Mouse (Mus musculus) spleen, adult 2 months (tissue): ENCODE results near the gene Naa15. TPM values are rescaled to one million over a fixed set of nuclear protein-coding genes. Genes with fewer than 3 reads are reported as not detected.
A peak's percentile ranks its signal among the peaks of the same experiment; 100 is the strongest.
"Not testable (repeated sequence)": the region's sequence is repeated elsewhere in the genome, so short reads cannot be mapped to it uniquely, and the experiment has no call there.

Experiments used
- DNase-seq, 2 experiments: peaks; one replicate each; pipeline versions ENCODE4 v3.0.0 to v3.0.0-alpha.2; 2012 to 2021; ENCODE audit warnings: low spot score in 2 of 2, low read depth in 1 of 2
- H3K27ac ChIP-seq: fragments of 200-500 bp; 2 replicates; pipeline ENCODE4 v1.5.1; 2012; ENCODE audit warnings: low read length, inconsistent platforms; ENCODE audit not compliant: insufficient read depth
- H3K27me3 ChIP-seq: fragments of 200-500 bp; 2 replicates; pipeline ENCODE4 v1.6.1; 2012; ENCODE audit warnings: mild to moderate bottlenecking, moderate library complexity, low read length, inconsistent platforms; ENCODE audit not compliant: control insufficient read depth, insufficient read depth
- H3K36me3 ChIP-seq: fragments of 200-500 bp; 2 replicates; pipeline ENCODE4 v1.6.1; 2012; ENCODE audit warnings: mild to moderate bottlenecking, low read length, inconsistent platforms; ENCODE audit not compliant: control insufficient read depth, insufficient read depth
- H3K4me1 ChIP-seq: fragments of 200-500 bp; 2 replicates; pipeline ENCODE4 v1.6.1; 2011; ENCODE audit warnings: inconsistent platforms; ENCODE audit not compliant: control insufficient read depth, insufficient read depth, insufficient read length
- H3K4me3 ChIP-seq: fragments of 200-500 bp; 2 replicates; pipeline ENCODE4 v1.5.1; 2011; ENCODE audit warnings: mild to moderate bottlenecking, inconsistent platforms; ENCODE audit not compliant: insufficient read depth, insufficient read length; ENCODE audit errors: extremely low read depth
- CTCF ChIP-seq: fragments of 200-500 bp; IDR thresholded peaks from 2 replicates; pipeline ENCODE4 v1.5.1; 2011; ENCODE audit warnings: mild to moderate bottlenecking, inconsistent platforms; ENCODE audit not compliant: insufficient read depth, insufficient read length, insufficient replicate concordance; ENCODE audit errors: extremely low read depth
- POLR2A ChIP-seq: fragments of 200-500 bp; IDR thresholded peaks from 2 replicates; pipeline ENCODE4 v1.6.1; 2011; ENCODE audit warnings: low read depth, low read length, inconsistent platforms
- WGBS: fragments of 180-500 bp; shearing (Covaris S2); methylation state at CpG from one replicate; pipeline ENCODE4 v1.1.7; 2018; 5-methylcytosine and 5-hydroxymethylcytosine counted together
- polyA plus RNA-seq: library from polyadenylated mRNA; depleted of rRNA; stranded (reverse); fragments of >200 nt; gene quantifications from 2 replicates; pipeline ENCODE4 v1.2.3, GENCODE M21; 2012

The Naa15 gene
- polyA plus RNA-seq, 1 experiment: 2.1 TPM

- TF ChIP-seq CTCF (no peak), POLR2A (no peak)
- Histone ChIP-seq H3K4me1 (peaks cover 3% of the 10 kb centered on the region), H3K36me3 (peaks cover 4% of the 10 kb centered on the region), H3K27ac (no peak overlapping the region), H3K27me3 (no peaks in the 10 kb centered on the region), H3K4me3 (no peak overlapping the region)
- 75% methylated on average over 10 of the region's 10 CpGs for WGBS
- no peak for DNase-seq
Observed at GRCm38 (mm10) chr3:51400682-51401081, 14.3 kb upstream of the Naa15 start.

- not testable (repeated sequence) for DNase-seq, H3K4me1 ChIP-seq, H3K27me3 ChIP-seq, H3K4me3 ChIP-seq, H3K27ac ChIP-seq, H3K36me3 ChIP-seq
- WGBS: 62% methylated on average over 4 of the region's 4 CpGs
Observed at GRCm38 (mm10) chr3:51402054-51402453, 12.9 kb upstream of the Naa15 start.

- Histone ChIP-seq H3K36me3 (peaks cover 10% of the 10 kb centered on the region), H3K27ac (no peak overlapping the region), H3K4me3 (no peak overlapping the region), H3K4me1 (no peaks in the 10 kb centered on the region; the same call in 1 of the 2 replicates), H3K27me3 (no peaks in the 10 kb centered on the region)
- no peak for TF ChIP-seq POLR2A
- no peak for TF ChIP-seq CTCF
- 81% methylated on average over 12 of the region's 12 CpGs for WGBS
- DNase-seq: no peak
Observed at GRCm38 (mm10) chr3:51402628-51403027, 12.3 kb upstream of the Naa15 start.

GRCm38 (mm10) chr3:51407870-51408560 lies 6.9 kb upstream of the Naa15 start:
- DNase-seq: no peak
- TF ChIP-seq CTCF (no peak), POLR2A (no peak)
- WGBS: 34% methylated on average over 20 of the region's 20 CpGs
- H3K4me1 ChIP-seq: peaks cover 5% of the 10 kb centered on the region; the same call in 1 of the 2 replicates
- peak overlapping the region; percentile 95 for H3K4me3 ChIP-seq
- H3K27ac ChIP-seq: no peak overlapping the region; the same call in 1 of the 2 replicates
- no peaks in the 10 kb centered on the region for H3K27me3 ChIP-seq
- peaks cover 10% of the 10 kb centered on the region for H3K36me3 ChIP-seq

- peak; percentile 83 to 96 for DNase-seq
- under 1% methylated on average over 40 of the region's 40 CpGs for WGBS
Observed at GRCm38 (mm10) chr3:51408561-51409183, 6.3 kb upstream of the Naa15 start, which contains the start of gene Ndufc1. Gene Ndufc1, minus strand, starts transcription at chr3:51408988.

GRCm38 (mm10) chr3:51412457-51412856 lies 2.5 kb upstream of the Naa15 start:
- Histone ChIP-seq H3K4me1 (peaks cover 9% of the 10 kb centered on the region), H3K36me3 (no peaks in the 10 kb centered on the region), H3K4me3 (no peak overlapping the region), H3K27ac (no peak overlapping the region), H3K27me3 (no peaks in the 10 kb centered on the region)
- WGBS: 92% methylated on average over 7 of the region's 7 CpGs
- no peak for DNase-seq
- TF ChIP-seq CTCF: no peak
- TF ChIP-seq POLR2A: no peak

More at GRCm38 (mm10) chr3:51408561-51409183, 6.3 kb upstream of the Naa15 start, which contains the start of gene Ndufc1:
- TF ChIP-seq CTCF (peak; percentile 99), POLR2A (peak; percentile 94)
- peak within 1 kb of the TSS; percentile 95 for H3K4me3 ChIP-seq
- no peaks in the 10 kb centered on the region for H3K27me3 ChIP-seq
- H3K27ac ChIP-seq: peak within 1 kb of the TSS; percentile 63
- H3K4me1 ChIP-seq: peaks cover 5% of the 10 kb centered on the region; the same call in 1 of the 2 replicates
- H3K36me3 ChIP-seq: peaks cover 10% of the 10 kb centered on the region

GRCm38 (mm10) chr3:51413276-51413675 lies 1.7 kb upstream of the Naa15 start:
- DNase-seq: no peak
- Histone ChIP-seq H3K4me3 (no peak overlapping the region), H3K27ac (no peak overlapping the region), H3K4me1 (peaks cover 5% of the 10 kb centered on the region), H3K36me3 (no peaks in the 10 kb centered on the region), H3K27me3 (no peaks in the 10 kb centered on the region)
- TF ChIP-seq POLR2A: no peak
- TF ChIP-seq CTCF: no peak
- WGBS: 79% methylated on average over 1 of the region's 1 CpGs
